23 mouse cellular contexts compared by ENCODE assay signal in genomic region chr2:121728907-121729575, GRCm38 (mm10).
A peak's percentile ranks its signal among the peaks of the same experiment; 100 is the strongest.
DNase-seq lines count a peak whose midpoint lies in the region; ATAC-seq lines count a peak whose summit lies in the region.
"Had no signal": no experiment of that assay in that cellular context is flagged by ENCODE, and none has a peak within 500 bp of the region (broad histone marks: within the 10 kb centered on the region; RNA-seq: fewer than 3 reads in every experiment).

No protein-coding gene starts in this region.

- H3K27ac ChIP-seq in hindbrain, embryonic 13.5 days = peak overlapping the region; percentile 15; the same call in 1 of the 2 replicates
- H3K27ac ChIP-seq in hindbrain, embryonic 10.5 days = no peak overlapping the region
- H3K27ac ChIP-seq in limb, embryonic 11.5 days (replicated peaks; ENCODE audit: low read depth, low read length) = no peak overlapping the region
- no peak overlapping the region for H3K27ac ChIP-seq in limb, embryonic 10.5 days
- H3K27ac ChIP-seq: forebrain, embryonic 10.5 days; forebrain, embryonic 13.5 days; heart, adult 2 months; heart, embryonic 15.5 days; hindbrain, embryonic 14.5 days had no signal

- peak; percentile 69; the same call in 1 of the 2 replicates for ATAC-seq in frontal cortex, adult (ENCODE audit: low TSS enrichment)
- no peak for ATAC-seq in hindbrain, embryonic 13.5 days (ENCODE audit: low FRiP score)
- no peak for ATAC-seq in limb, embryonic 11.5 days (ENCODE audit: insufficient number of reproducible peaks, low FRiP score, low TSS enrichment, low read depth)
- ATAC-seq: activated CD4-positive, CD25-positive, alpha-beta regulatory T cell, adult 4 months; forebrain, embryonic 13.5 days; forebrain, embryonic 16.5 days had no signal

- no peak for DNase-seq in frontal cortex, postnatal 14 days (ENCODE audit: low spot score in 2 of 2)
- no peak for DNase-seq in hindbrain, embryonic 10.5 days (ENCODE audit: low spot score)
- peak; percentile 19 for DNase-seq in limb, embryonic 11.5 days (ENCODE audit: low spot score)
- DNase-seq in limb, embryonic 10.5 days (ENCODE audit: low spot score) = no peak
- DNase-seq in brain, adult 2 months (ENCODE audit: low read depth, low spot score) = peak; percentile 63
- DNase-seq: adrenal gland, adult 8-10 months; adrenal gland, postnatal 25 days; cerebellum, adult 18-20 months; cerebellum, adult 9-10 months; cerebellum, postnatal 14 days; gastrocnemius, postnatal 25 days; heart, adult 2 months; heart, postnatal 10 days; heart, postnatal 36 days had no signal

- H3K4me1 ChIP-seq in hindbrain, embryonic 13.5 days (replicated peaks) = peaks cover 14% of the 10 kb centered on the region; the same call in 1 of the 2 replicates
- no peaks in the 10 kb centered on the region for H3K4me1 ChIP-seq in hindbrain, embryonic 10.5 days (replicated peaks)
- no peaks in the 10 kb centered on the region for H3K4me1 ChIP-seq in limb, embryonic 11.5 days (ENCODE audit: control insufficient read depth, insufficient read depth, low read length)
- H3K4me1 ChIP-seq in limb, embryonic 10.5 days = no peaks in the 10 kb centered on the region
- H3K4me1 ChIP-seq: heart, embryonic 12.5 days; heart, embryonic 15.5 days had no signal

- H3K36me3 ChIP-seq in hindbrain, embryonic 13.5 days = no peaks in the 10 kb centered on the region
- no peaks in the 10 kb centered on the region for H3K36me3 ChIP-seq in hindbrain, embryonic 10.5 days
- no peaks in the 10 kb centered on the region for H3K36me3 ChIP-seq in limb, embryonic 11.5 days (ENCODE audit: control insufficient read depth, insufficient read depth, low read length)
- no peaks in the 10 kb centered on the region for H3K36me3 ChIP-seq in limb, embryonic 10.5 days
- H3K36me3 ChIP-seq: forebrain, embryonic 10.5 days; heart, embryonic 12.5 days; heart, embryonic 15.5 days had no signal

- no peak overlapping the region for H3K4me2 ChIP-seq in hindbrain, embryonic 13.5 days
- no peak overlapping the region for H3K4me2 ChIP-seq in limb, embryonic 11.5 days (ENCODE audit: low read depth, severe bottlenecking)
- H3K4me2 ChIP-seq: forebrain, embryonic 13.5 days; heart, embryonic 12.5 days; heart, embryonic 15.5 days; hindbrain, embryonic 14.5 days had no signal

- H3K9ac ChIP-seq in hindbrain, embryonic 13.5 days = no peak overlapping the region
- H3K9ac ChIP-seq in limb, embryonic 11.5 days (ENCODE audit: low read length) = no peak overlapping the region
- H3K9ac ChIP-seq: forebrain, embryonic 13.5 days; heart, embryonic 12.5 days; heart, embryonic 15.5 days; hindbrain, embryonic 14.5 days had no signal

- no peak overlapping the region for H3K4me3 ChIP-seq in hindbrain, embryonic 13.5 days
- H3K4me3 ChIP-seq in hindbrain, embryonic 10.5 days = no peak overlapping the region
- no peak overlapping the region for H3K4me3 ChIP-seq in limb, embryonic 11.5 days (ENCODE audit: low read depth, low read length)
- H3K4me3 ChIP-seq in limb, embryonic 10.5 days = no peak overlapping the region
- H3K4me3 ChIP-seq: forebrain, embryonic 10.5 days; forebrain, embryonic 13.5 days; heart, adult 2 months; heart, embryonic 12.5 days; heart, embryonic 15.5 days had no signal

- H3K9me3 ChIP-seq in hindbrain, embryonic 13.5 days = no peaks in the 10 kb centered on the region
- H3K9me3 ChIP-seq in hindbrain, embryonic 10.5 days = no peaks in the 10 kb centered on the region
- H3K9me3 ChIP-seq in limb, embryonic 11.5 days (ENCODE audit: control insufficient read depth, low read length) = no peaks in the 10 kb centered on the region
- H3K9me3 ChIP-seq in limb, embryonic 10.5 days (replicated peaks) = no peaks in the 10 kb centered on the region
- H3K9me3 ChIP-seq: forebrain, embryonic 10.5 days; forebrain, embryonic 13.5 days; heart, embryonic 12.5 days; heart, embryonic 15.5 days had no signal

- 67% methylated on average over 9 of the region's 9 CpGs for WGBS in hindbrain, embryonic 13.5 days
- 83% methylated on average over 9 of the region's 9 CpGs for WGBS in hindbrain, embryonic 10.5 days
- 81% methylated on average over 9 of the region's 9 CpGs for WGBS in limb, embryonic 11.5 days
- WGBS in limb, embryonic 10.5 days = 82% methylated on average over 9 of the region's 9 CpGs

- no peaks in the 10 kb centered on the region for H3K27me3 ChIP-seq in hindbrain, embryonic 13.5 days
- no peaks in the 10 kb centered on the region for H3K27me3 ChIP-seq in hindbrain, embryonic 10.5 days (ENCODE audit: insufficient read depth, poor library complexity, severe bottlenecking)
- H3K27me3 ChIP-seq in limb, embryonic 11.5 days (ENCODE audit: control insufficient read depth, insufficient read depth, low read length) = no peaks in the 10 kb centered on the region
- H3K27me3 ChIP-seq in limb, embryonic 10.5 days (ENCODE audit: low read depth, poor library complexity, severe bottlenecking) = no peaks in the 10 kb centered on the region
- H3K27me3 ChIP-seq: forebrain, embryonic 13.5 days; heart, embryonic 12.5 days; heart, embryonic 15.5 days had no signal

Comparison
In these comparisons a context has a peak if more than half of its experiments do, and no peak if none do; other contexts are left out.
1. DNase-seq: peak in limb, embryonic 11.5 days (single experiment) and brain, adult 2 months (single experiment); none in frontal cortex, postnatal 14 days (0 of 2), hindbrain, embryonic 10.5 days (single experiment) and limb, embryonic 10.5 days (single experiment).